Mouse (Mus musculus): ENCODE measurements around the gene Pcmt1.

DNA sequence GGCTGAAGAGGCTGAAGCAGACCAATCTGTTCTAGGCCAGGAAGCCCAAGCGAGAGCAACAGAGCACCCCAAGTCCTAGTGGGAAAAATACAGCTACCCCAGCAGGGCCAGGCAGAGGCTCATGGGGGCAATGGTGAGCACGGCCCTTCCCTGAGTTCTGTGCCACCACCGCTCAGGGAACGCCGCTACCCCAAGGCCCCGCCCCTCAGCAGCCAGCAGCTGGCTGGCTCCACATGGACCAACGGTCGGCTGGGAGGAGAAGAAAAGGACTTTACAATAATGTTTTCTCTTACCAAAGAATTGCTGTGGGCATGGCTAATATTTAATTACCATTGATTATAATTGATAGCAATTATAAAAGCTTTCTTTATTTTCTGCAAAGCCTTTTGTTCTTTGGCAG is 66.1 kb downstream of the Pcmt1 start:
- TF ChIP-seq CTCF (IDR thresholded peaks at IDR 0.05; ENCODE audit: borderline replicate concordance, insufficient read depth, low read length): no peak
- no peak for TF ChIP-seq POLR2A (IDR thresholded peaks at IDR 0.05; ENCODE audit: low read depth, low read length)

Measured in embryonic fibroblast, embryonic 13.5 days (primary cell).